Mouse (Mus musculus) 3134 (cell line): Measurements from ENCODE around the gene Adamts15.
A peak's percentile ranks its signal among the peaks of the same experiment; 100 is the strongest.

Experiments used
- DNase-seq: peaks from one replicate; pipeline ENCODE4 v3.0.0-alpha.2; 2011; ENCODE audit warnings: low spot score; ENCODE audit not compliant: insufficient read length; ENCODE audit errors: extremely low read depth

The Adamts15 gene

GRCm38 (mm10) chr9:30928759-30929158 lies 6.5 kb upstream of the Adamts15 start:
- no peak for DNase-seq

GRCm38 (mm10) chr9:30921261-30922103 lies 770 bp downstream of the Adamts15 start:
- DNase-seq, result no peak

DNA sequence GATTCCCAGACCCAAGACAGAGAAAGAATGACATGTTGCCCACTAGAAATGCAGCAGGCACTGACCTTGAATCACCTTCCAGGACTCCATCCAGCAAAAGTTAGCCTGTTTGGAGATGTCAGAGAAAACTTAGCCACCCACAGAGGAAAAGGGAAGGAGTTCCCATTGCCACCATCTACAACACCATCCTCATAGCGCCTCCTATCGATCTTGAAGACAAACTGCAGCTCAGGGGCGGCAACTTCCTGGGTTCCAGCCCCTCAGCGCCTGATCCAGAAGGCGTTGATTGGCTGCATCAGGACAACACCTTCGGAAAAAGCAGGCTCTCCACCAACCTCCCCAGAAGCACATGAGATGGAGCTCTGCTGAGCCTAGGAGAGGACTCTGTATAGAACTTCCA lies 1.5 kb downstream of the Adamts15 start:
- no peak for DNase-seq

- no peak for DNase-seq
Observed at GRCm38 (mm10) chr9:30919686-30920085, 2.6 kb downstream of the Adamts15 start.

GRCm38 (mm10) chr9:30918466-30919356 lies 3.5 kb downstream of the Adamts15 start:
- DNase-seq, result no peak

GRCm38 (mm10) chr9:30916266-30916968 lies 5.8 kb downstream of the Adamts15 start:
- no peak for DNase-seq

- no peak for DNase-seq
Observed at GRCm38 (mm10) chr9:30914241-30914640, 8.0 kb downstream of the Adamts15 start.

GRCm38 (mm10) chr9:30913429-30913828 lies 8.8 kb downstream of the Adamts15 start:
- DNase-seq, result no peak

GRCm38 (mm10) chr9:30912161-30912560 lies 10.1 kb downstream of the Adamts15 start:
- DNase-seq, result no peak

DNA sequence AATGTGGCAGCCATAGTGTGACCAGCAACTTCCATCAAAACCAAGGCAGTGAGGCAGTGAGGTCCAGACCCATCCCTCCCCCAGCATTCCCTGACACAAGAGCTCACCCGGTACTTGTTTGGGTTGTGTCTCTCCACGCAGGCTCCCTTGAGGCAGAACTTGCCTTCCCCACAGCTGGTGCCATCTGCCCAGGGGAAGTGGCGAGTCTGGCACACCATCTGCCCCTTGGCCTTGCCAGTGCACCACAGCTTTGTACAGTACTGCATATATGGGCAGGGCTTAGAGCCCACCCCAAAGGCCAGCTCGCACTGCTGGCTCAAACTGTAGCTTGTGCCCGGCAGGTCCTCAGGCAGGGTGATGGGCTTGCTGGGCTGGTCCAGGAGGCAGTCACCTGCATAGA lies 11.8 kb downstream of the Adamts15 start:
- no peak for DNase-seq

DNA sequence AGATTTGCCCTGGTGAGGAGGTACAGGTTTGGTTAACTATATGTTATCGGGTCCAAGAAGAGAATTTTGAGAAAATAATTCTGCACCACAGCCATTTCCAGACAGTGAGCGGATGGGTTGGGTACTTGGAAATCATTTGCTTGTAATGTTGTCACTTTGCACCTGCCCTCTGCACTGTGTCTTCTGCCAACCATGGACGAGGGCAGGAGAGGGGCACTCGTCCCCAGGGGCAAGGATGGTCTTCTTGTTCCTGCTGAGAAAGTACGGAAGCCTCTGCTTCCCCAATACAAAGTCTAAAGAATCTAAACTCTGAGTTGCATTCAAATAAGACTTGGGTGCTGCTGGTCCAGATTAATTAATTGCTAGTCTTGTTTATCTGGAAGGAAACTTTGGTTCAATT lies 13.3 kb downstream of the Adamts15 start:
- no peak for DNase-seq

GRCm38 (mm10) chr9:30908296-30908690 lies 14.0 kb downstream of the Adamts15 start:
- DNase-seq, result no peak

DNA sequence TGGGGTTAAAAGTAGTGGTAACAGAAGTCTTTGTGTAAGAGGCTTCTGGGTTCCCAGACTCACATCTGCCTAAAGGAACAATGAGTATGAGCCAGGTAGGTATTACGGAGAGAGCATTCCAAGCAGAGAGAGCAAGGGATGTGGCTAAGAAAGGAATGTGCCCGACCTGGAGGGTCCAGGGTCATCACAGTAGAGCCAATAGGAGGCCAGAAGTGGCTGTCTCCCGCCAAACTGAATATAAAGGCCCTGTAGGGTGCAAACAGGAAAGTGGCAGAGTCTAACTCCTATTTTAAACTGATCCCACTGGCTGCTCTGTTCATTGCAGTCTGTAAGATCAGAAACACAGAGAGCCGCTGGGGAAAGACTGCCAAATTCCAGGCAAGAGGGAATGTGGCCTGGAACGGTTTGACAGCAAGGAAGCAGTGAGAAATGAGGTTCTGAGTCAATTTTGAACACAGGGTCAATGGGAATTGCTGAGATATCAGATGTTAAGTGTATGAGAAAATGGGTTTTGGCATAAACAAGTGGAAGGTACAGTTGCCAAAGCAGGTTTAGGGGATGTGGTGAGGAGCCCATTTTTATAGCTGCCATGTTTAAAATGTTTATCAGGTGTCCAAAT lies 14.5 kb downstream of the Adamts15 start:
- no peak for DNase-seq

DNA sequence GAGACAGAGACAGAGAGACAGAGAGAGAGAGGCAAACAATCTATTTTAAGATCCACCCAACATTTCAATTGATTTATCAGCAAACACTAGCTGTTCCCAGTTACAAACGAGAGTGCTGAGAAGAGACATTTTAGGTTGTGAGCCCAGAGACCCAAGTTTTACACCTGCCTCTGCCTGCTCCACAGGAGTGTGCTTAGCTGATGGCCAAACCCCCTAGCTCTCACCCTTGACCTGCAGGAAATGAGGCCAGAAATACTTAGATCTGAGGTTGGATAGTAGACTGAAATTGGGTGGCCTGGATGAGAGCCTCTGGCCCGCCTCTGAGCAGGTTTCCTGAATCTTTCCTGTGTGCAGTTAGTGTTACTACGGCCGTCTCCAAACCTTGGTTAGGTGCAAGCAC lies 15.8 kb downstream of the Adamts15 start:
- no peak for DNase-seq

- DNase-seq, result no peak
Observed at GRCm38 (mm10) chr9:30905861-30906260, 16.4 kb downstream of the Adamts15 start.

DNA sequence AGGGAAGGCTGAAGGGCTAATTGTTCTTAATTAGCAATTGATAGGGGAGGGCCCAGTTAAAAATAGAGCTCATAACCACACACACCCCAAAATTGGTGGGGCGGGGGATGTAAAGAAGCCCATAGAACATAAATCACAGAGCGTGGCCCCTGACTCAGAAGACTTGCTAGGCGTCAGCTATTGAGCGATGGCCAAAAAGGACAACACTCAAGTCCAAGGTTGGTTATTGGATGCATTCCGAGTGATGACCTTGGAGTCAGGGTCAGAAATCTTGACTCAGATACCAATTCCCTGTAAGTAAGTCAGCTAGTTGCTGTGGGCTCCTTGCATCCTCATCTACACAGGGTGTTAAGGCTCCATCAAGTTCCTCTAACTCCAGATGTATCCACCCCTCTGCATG lies 19.0 kb downstream of the Adamts15 start:
- DNase-seq, result no peak

GRCm38 (mm10) chr9:30902641-30903040 lies 19.6 kb downstream of the Adamts15 start:
- DNase-seq, result no peak

DNA sequence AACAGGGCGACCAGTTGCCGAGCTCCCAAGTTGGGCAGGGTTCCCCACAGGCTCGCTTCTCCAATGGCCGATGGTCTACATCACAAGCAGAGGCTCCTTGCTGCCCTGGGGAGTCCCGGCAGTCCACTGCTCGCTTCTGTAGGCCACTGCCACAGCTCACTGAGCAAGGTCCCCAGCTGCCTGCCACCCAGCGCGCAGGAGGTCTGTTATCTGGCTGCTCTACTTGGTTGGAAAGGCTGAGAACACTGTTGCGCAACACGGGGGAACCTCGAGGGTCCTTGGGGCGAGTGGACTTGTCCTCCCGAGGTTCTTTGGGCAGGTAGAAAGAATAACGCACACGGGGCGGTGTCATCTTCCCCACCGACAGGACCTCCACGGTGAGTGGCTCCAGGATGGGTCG lies 20.1 kb downstream of the Adamts15 start:
- no peak for DNase-seq

- DNase-seq, result no peak
Observed at GRCm38 (mm10) chr9:30897169-30897568, 25.1 kb downstream of the Adamts15 start.

GRCm38 (mm10) chr9:30896752-30897151 lies 25.5 kb downstream of the Adamts15 start:
- peak; percentile 79 for DNase-seq

- DNase-seq, result peak; percentile 39
Observed at GRCm38 (mm10) chr9:30895618-30896017, 26.6 kb downstream of the Adamts15 start.
